In the genomic region with DNA sequence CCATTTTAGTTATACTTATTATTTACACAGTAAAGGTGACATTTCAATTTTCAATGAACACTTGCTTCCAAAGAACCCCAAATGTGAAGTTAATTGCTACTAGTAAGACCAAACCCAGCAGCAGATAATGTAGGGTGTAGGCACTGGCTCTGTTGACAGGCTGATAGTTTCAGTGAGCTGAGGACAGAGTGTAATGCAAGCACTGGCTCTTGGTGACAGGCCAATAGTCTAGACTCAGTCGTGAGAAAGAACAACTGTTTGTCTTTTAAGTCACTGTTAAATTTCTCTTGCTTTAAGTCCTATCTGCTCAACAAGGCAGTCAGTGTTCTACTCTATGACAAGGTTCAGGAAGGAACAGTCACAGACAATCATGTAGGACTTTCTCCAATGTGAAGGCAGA, we compare ENCODE assay signal across 26 mouse cellular contexts.
A peak's percentile ranks its signal among the peaks of the same experiment; 100 is the strongest.
DNase-seq lines count a peak whose midpoint lies in the region; ATAC-seq and TF ChIP-seq lines count a peak whose summit lies in the region.
"Had no signal": no experiment of that assay in that cellular context is flagged by ENCODE, and none has a peak within 500 bp of the region (broad histone marks: within the 10 kb centered on the region; RNA-seq: fewer than 3 reads in every experiment).

No protein-coding gene starts in this region.

- no peak overlapping the region for H3K9ac ChIP-seq in heart, embryonic 13.5 days
- H3K9ac ChIP-seq in liver, adult 2 months (ENCODE audit: low read depth, low read length): no peak overlapping the region
- no peak overlapping the region for H3K9ac ChIP-seq in liver, embryonic 11.5 days (ENCODE audit: low read depth, low read length)
- H3K9ac ChIP-seq in stomach, postnatal 0 days (ENCODE audit: low read length): no peak overlapping the region
- H3K9ac ChIP-seq: forebrain, embryonic 12.5 days; kidney, embryonic 15.5 days; liver, embryonic 14.5 days; midbrain, embryonic 15.5 days; neural tube, embryonic 12.5 days had no signal

- H3K4me1 ChIP-seq in heart, embryonic 13.5 days: peaks cover 32% of the 10 kb centered on the region
- H3K4me1 ChIP-seq in liver, adult 2 months (ENCODE audit: control insufficient read depth, insufficient read depth, low read length): peaks cover 10% of the 10 kb centered on the region; the same call in 1 of the 2 replicates
- H3K4me1 ChIP-seq in liver, embryonic 11.5 days (replicated peaks; ENCODE audit: control insufficient read depth, insufficient read depth, low read length): no peaks in the 10 kb centered on the region
- peaks cover 6% of the 10 kb centered on the region; the same call in 1 of the 2 replicates for H3K4me1 ChIP-seq in embryonic fibroblast, embryonic 13.5 days (ENCODE audit: control insufficient read depth, insufficient read depth, low read length)
- no peaks in the 10 kb centered on the region for H3K4me1 ChIP-seq in stomach, postnatal 0 days (replicated peaks; ENCODE audit: control insufficient read depth, insufficient read depth)
- H3K4me1 ChIP-seq: embryonic facial prominence, embryonic 10.5 days; forebrain, embryonic 12.5 days; kidney, embryonic 15.5 days; midbrain, embryonic 15.5 days; neural tube, embryonic 12.5 days had no signal

- no peaks in the 10 kb centered on the region for H3K27me3 ChIP-seq in heart, embryonic 13.5 days (replicated peaks)
- no peaks in the 10 kb centered on the region for H3K27me3 ChIP-seq in liver, adult 2 months (ENCODE audit: control insufficient read depth, insufficient read depth, low read length)
- no peaks in the 10 kb centered on the region for H3K27me3 ChIP-seq in liver, embryonic 11.5 days (replicated peaks; ENCODE audit: control insufficient read depth, insufficient read depth, low read length)
- H3K27me3 ChIP-seq in stomach, postnatal 0 days (ENCODE audit: control insufficient read depth, insufficient read depth, low read length): no peaks in the 10 kb centered on the region
- H3K27me3 ChIP-seq: CH12.LX; forebrain, embryonic 12.5 days; kidney, embryonic 15.5 days; midbrain, embryonic 15.5 days; neural tube, embryonic 12.5 days had no signal

- no peak for TF ChIP-seq POLR2A in liver, adult 2 months (IDR thresholded peaks at IDR 0.05; ENCODE audit: extremely low read depth, insufficient read depth, low read length)
- no peak for TF ChIP-seq POLR2A in embryonic fibroblast, embryonic 13.5 days (IDR thresholded peaks at IDR 0.05; ENCODE audit: low read depth, low read length)

- ATAC-seq in heart, embryonic 13.5 days (ENCODE audit: extremely low read depth, insufficient number of reproducible peaks, low FRiP score, low TSS enrichment): no peak
- ATAC-seq in liver, embryonic 11.5 days (replicated peaks; ENCODE audit: low FRiP score): no peak
- no peak for ATAC-seq in stomach, postnatal 0 days (ENCODE audit: low FRiP score, low TSS enrichment)
- ATAC-seq: hindbrain, postnatal 0 days; midbrain, embryonic 15.5 days had no signal

- peak overlapping the region; percentile 84 for H3K27ac ChIP-seq in heart, embryonic 13.5 days (replicated peaks)
- H3K27ac ChIP-seq in liver, adult 2 months (replicated peaks; ENCODE audit: insufficient read depth, low read depth, low read length): peak overlapping the region; percentile 78
- no peak overlapping the region for H3K27ac ChIP-seq in liver, embryonic 11.5 days (ENCODE audit: low read depth, low read length)
- peak overlapping the region; percentile 75 for H3K27ac ChIP-seq in embryonic fibroblast, embryonic 13.5 days (ENCODE audit: insufficient read depth, low read length)
- H3K27ac ChIP-seq in stomach, postnatal 0 days (replicated peaks): peak overlapping the region; percentile 65
- H3K27ac ChIP-seq: embryonic facial prominence, embryonic 10.5 days; forebrain, embryonic 12.5 days; hindbrain, postnatal 0 days; kidney, embryonic 15.5 days; liver, embryonic 14.5 days; midbrain, embryonic 15.5 days; neural tube, embryonic 12.5 days had no signal

- H3K79me2 ChIP-seq in liver, adult 2 months (ENCODE audit: control insufficient read depth, insufficient read depth, low read length): no peaks in the 10 kb centered on the region

- no peak for TF ChIP-seq CTCF in liver, adult 2 months (IDR thresholded peaks at IDR 0.05; ENCODE audit: low read depth, low read length)
- TF ChIP-seq CTCF in embryonic fibroblast, embryonic 13.5 days (IDR thresholded peaks at IDR 0.05; ENCODE audit: borderline replicate concordance, insufficient read depth, low read length): no peak
- no peak for TF ChIP-seq CTCF in stomach, postnatal 0 days (IDR thresholded peaks at IDR 0.05; ENCODE audit: low read depth)

- no peak for TF ChIP-seq EP300 in stomach, postnatal 0 days (optimal IDR thresholded peaks at IDR 0.05)

- WGBS in heart, embryonic 13.5 days: 41% methylated on average over 1 of the region's 1 CpGs
- WGBS in liver, adult 2 months: 10% methylated on average over 1 of the region's 1 CpGs
- 75% methylated on average over 1 of the region's 1 CpGs for WGBS in liver, embryonic 11.5 days
- WGBS in stomach, postnatal 0 days: 28% methylated on average over 1 of the region's 1 CpGs

- no peak for DNase-seq in heart, postnatal 4 days
- peak; percentile 53 for DNase-seq in liver, adult 2 months (ENCODE audit: extremely low read depth, low read depth, low spot score)
- DNase-seq in liver, embryonic 11.5 days (ENCODE audit: low spot score): no peak
- DNase-seq in stomach, postnatal 0 days (ENCODE audit: low spot score): no peak
- no peak for DNase-seq in cerebellum, postnatal 10 days
- DNase-seq: adrenal gland, postnatal 10 days; B cell, adult 2 months; cerebellum, adult 9-11 months; kidney, adult 11 months; kidney, postnatal 36 days; layer of hippocampus, postnatal 36 days; lung, postnatal 4 days; right cerebral cortex, postnatal 25 days; spleen, adult 18-20 months; thymus, postnatal 25 days had no signal

- no peak overlapping the region for H3K4me3 ChIP-seq in heart, embryonic 13.5 days
- no peak overlapping the region for H3K4me3 ChIP-seq in liver, adult 2 months (ENCODE audit: insufficient read depth, low read depth, low read length)
- H3K4me3 ChIP-seq in liver, embryonic 11.5 days (ENCODE audit: low read depth, low read length): no peak overlapping the region
- H3K4me3 ChIP-seq in embryonic fibroblast, embryonic 13.5 days (ENCODE audit: insufficient read depth, low read length): no peak overlapping the region
- no peak overlapping the region for H3K4me3 ChIP-seq in stomach, postnatal 0 days (ENCODE audit: low read depth, low read length)
- H3K4me3 ChIP-seq: embryonic facial prominence, embryonic 10.5 days; forebrain, embryonic 12.5 days; kidney, embryonic 15.5 days; midbrain, embryonic 15.5 days; neural tube, embryonic 12.5 days had no signal

- no peaks in the 10 kb centered on the region for H3K9me3 ChIP-seq in heart, embryonic 13.5 days
- no peaks in the 10 kb centered on the region for H3K9me3 ChIP-seq in liver, embryonic 11.5 days (ENCODE audit: control insufficient read depth, low read length)
- H3K9me3 ChIP-seq in stomach, postnatal 0 days (ENCODE audit: control insufficient read depth, low read length): no peaks in the 10 kb centered on the region
- H3K9me3 ChIP-seq: embryonic facial prominence, embryonic 10.5 days; forebrain, embryonic 12.5 days; G1E; kidney, embryonic 15.5 days; midbrain, embryonic 15.5 days; neural tube, embryonic 12.5 days had no signal

- H3K36me3 ChIP-seq in heart, embryonic 13.5 days: peaks cover 77% of the 10 kb centered on the region
- peaks cover 44% of the 10 kb centered on the region for H3K36me3 ChIP-seq in liver, adult 2 months (ENCODE audit: control insufficient read depth, insufficient read depth, low read length)
- H3K36me3 ChIP-seq in liver, embryonic 11.5 days (ENCODE audit: control insufficient read depth, insufficient read depth, low read length): peaks cover 23% of the 10 kb centered on the region
- peaks cover 10% of the 10 kb centered on the region; the same call in 1 of the 2 replicates for H3K36me3 ChIP-seq in stomach, postnatal 0 days (ENCODE audit: control insufficient read depth, insufficient read depth, low read length)

- peak overlapping the region; percentile 34 for H3K4me2 ChIP-seq in heart, embryonic 13.5 days
- H3K4me2 ChIP-seq in liver, embryonic 11.5 days: no peak overlapping the region
- H3K4me2 ChIP-seq in stomach, postnatal 0 days (replicated peaks; ENCODE audit: low read depth): no peak overlapping the region
- H3K4me2 ChIP-seq: forebrain, embryonic 12.5 days; kidney, embryonic 15.5 days; midbrain, embryonic 15.5 days; neural tube, embryonic 12.5 days had no signal
